Mouse (Mus musculus): ENCODE measurements around the gene Malsu1.

Malsu1 gene

GRCm38 (mm10) chr6:49073304-49074116, at the start of gene Malsu1:
Gene Malsu1, plus strand, starts transcription at chr6:49073795.
- peak; percentile 90 for DNase-seq (ENCODE audit: low spot score)

GRCm38 (mm10) chr6:49025290-49025689, 48.3 kb upstream of the Malsu1 start:
- no peak for DNase-seq (ENCODE audit: low spot score)

GRCm38 (mm10) chr6:49026496-49026895, 47.1 kb upstream of the Malsu1 start:
- DNase-seq (ENCODE audit: low spot score): no peak

GRCm38 (mm10) chr6:49028019-49028418, 45.6 kb upstream of the Malsu1 start:
- DNase-seq (ENCODE audit: low spot score): no peak

- DNase-seq (ENCODE audit: low spot score): no peak
Measured at GRCm38 (mm10) chr6:49028708-49029107, 44.9 kb upstream of the Malsu1 start.

- DNase-seq (ENCODE audit: low spot score): no peak
Measured at GRCm38 (mm10) chr6:49031230-49031629, 42.4 kb upstream of the Malsu1 start.

GRCm38 (mm10) chr6:49032783-49033182, 40.8 kb upstream of the Malsu1 start:
- no peak for DNase-seq (ENCODE audit: low spot score)

- peak; percentile 39 for DNase-seq (ENCODE audit: low spot score)
Measured at GRCm38 (mm10) chr6:49036275-49037267, 37.0 kb upstream of the Malsu1 start, which contains the start of gene Gpnmb. Gene Gpnmb, plus strand, starts transcription at chr6:49036546.

- DNase-seq (ENCODE audit: low spot score): no peak
Measured at GRCm38 (mm10) chr6:49037268-49037662, 36.3 kb upstream of the Malsu1 start.

GRCm38 (mm10) chr6:49039470-49040180, 34.0 kb upstream of the Malsu1 start:
- DNase-seq (ENCODE audit: low spot score): peak; percentile 70

- no peak for DNase-seq (ENCODE audit: low spot score)
Measured at GRCm38 (mm10) chr6:49046502-49046901, 27.1 kb upstream of the Malsu1 start.

- no peak for DNase-seq (ENCODE audit: low spot score)
Measured at GRCm38 (mm10) chr6:49046976-49047375, 26.6 kb upstream of the Malsu1 start.

GRCm38 (mm10) chr6:49047848-49048247, 25.7 kb upstream of the Malsu1 start:
- no peak for DNase-seq (ENCODE audit: low spot score)

GRCm38 (mm10) chr6:49048395-49048794, 25.2 kb upstream of the Malsu1 start:
- DNase-seq (ENCODE audit: low spot score): no peak

- DNase-seq (ENCODE audit: low spot score): no peak
Measured at GRCm38 (mm10) chr6:49050677-49051410, 22.8 kb upstream of the Malsu1 start.

- DNase-seq (ENCODE audit: low spot score): peak; percentile 40
Measured at GRCm38 (mm10) chr6:49052191-49052590, 21.4 kb upstream of the Malsu1 start.

GRCm38 (mm10) chr6:49055256-49055733, 18.3 kb upstream of the Malsu1 start:
- DNase-seq (ENCODE audit: low spot score): no peak

- no peak for DNase-seq (ENCODE audit: low spot score)
Measured at GRCm38 (mm10) chr6:49056009-49056408, 17.6 kb upstream of the Malsu1 start.

GRCm38 (mm10) chr6:49057053-49058021, 16.3 kb upstream of the Malsu1 start:
- peak; percentile 58 for DNase-seq (ENCODE audit: low spot score)

GRCm38 (mm10) chr6:49068361-49068760, 5.2 kb upstream of the Malsu1 start:
- DNase-seq (ENCODE audit: low spot score): no peak
